Mouse (Mus musculus) intestine, embryonic 16.5 days (tissue): ENCODE data around the gene Npas2. TPM values are rescaled to one million over a fixed set of nuclear protein-coding genes. Genes with fewer than 3 reads are reported as not detected.

Experiments used
- ATAC-seq: fragments of 200-750 bp; cut with Nextera tagmentation; 2 replicates; pipeline ENCODE4 v1.8.0; 2017; ENCODE audit warnings: moderate TSS enrichment, moderate library complexity
- H3K27ac ChIP-seq: fragments of 300-500 bp; sonication (generic); 2 replicates; pipeline ENCODE4 v1.5.1; 2014; ENCODE audit warnings: mild to moderate bottlenecking, low read length
- H3K27me3 ChIP-seq: fragments of 300-500 bp; sonication (generic); replicated peaks from 2 replicates; pipeline ENCODE4 v1.6.1; 2014; ENCODE audit warnings: low read length, control low read depth, mixed read lengths; ENCODE audit not compliant: control insufficient read depth, insufficient read depth
- H3K36me3 ChIP-seq: fragments of 300-500 bp; sonication (generic); 2 replicates; pipeline ENCODE4 v1.6.1; 2014; ENCODE audit warnings: low read length, control low read depth; ENCODE audit not compliant: control insufficient read depth, insufficient read depth
- H3K4me1 ChIP-seq: fragments of 300-500 bp; sonication (generic); 2 replicates; pipeline ENCODE4 v1.6.1; 2014; ENCODE audit warnings: low read length, control low read depth, mixed read lengths; ENCODE audit not compliant: control insufficient read depth, insufficient read depth
- H3K4me2 ChIP-seq: fragments of 300-500 bp; sonication (generic); 2 replicates; pipeline ENCODE4 v1.6.1; 2014; ENCODE audit warnings: low read depth, low read length, control low read depth
- H3K4me3 ChIP-seq: fragments of 300-500 bp; sonication (generic); 2 replicates; pipeline ENCODE4 v1.5.1; 2014; ENCODE audit warnings: mild to moderate bottlenecking, low read length
- H3K9ac ChIP-seq: fragments of 300-500 bp; sonication (generic); 2 replicates; pipeline ENCODE4 v1.6.1; 2014; ENCODE audit warnings: low read depth, low read length
- H3K9me3 ChIP-seq: fragments of 300-500 bp; sonication (generic); 2 replicates; pipeline ENCODE4 v1.6.1; 2016; ENCODE audit warnings: low read length, control low read depth; ENCODE audit not compliant: control insufficient read depth
- WGBS: fragments of 180-500 bp; shearing (Covaris S2); extraction: QIAGEN DNeasy Blood & Tissue Kit; methylation state at CpG from one replicate; pipeline ENCODE4 v1.1.7; 2014; 5-methylcytosine and 5-hydroxymethylcytosine counted together
- polyA plus RNA-seq: library from polyadenylated mRNA; unstranded; fragments of >200 nt; fragmentation: Nextera tagmentation; extraction: Ambion mirVana; gene quantifications from 2 replicates; pipeline ENCODE4 v1.2.1, GENCODE M21; 2015

The Npas2 gene
- polyA plus RNA-seq, 1 experiment from 2014 or later, result 0.70 TPM

- WGBS, result 54% methylated on average over 4 of the region's 4 CpGs
- Histone ChIP-seq H3K9ac (no peak overlapping the region), H3K4me3 (no peak overlapping the region), H3K27ac (no peak overlapping the region), H3K9me3 (no peaks in the 10 kb centered on the region), H3K36me3 (no peaks in the 10 kb centered on the region), H3K4me1 (no peaks in the 10 kb centered on the region), H3K4me2 (no peak overlapping the region), H3K27me3 (no peaks in the 10 kb centered on the region)
- peak; percentile 73 for ATAC-seq
These were observed 12.2 kb downstream of the Npas2 start for GRCm38 (mm10) chr1:39205697-39206096.

DNA sequence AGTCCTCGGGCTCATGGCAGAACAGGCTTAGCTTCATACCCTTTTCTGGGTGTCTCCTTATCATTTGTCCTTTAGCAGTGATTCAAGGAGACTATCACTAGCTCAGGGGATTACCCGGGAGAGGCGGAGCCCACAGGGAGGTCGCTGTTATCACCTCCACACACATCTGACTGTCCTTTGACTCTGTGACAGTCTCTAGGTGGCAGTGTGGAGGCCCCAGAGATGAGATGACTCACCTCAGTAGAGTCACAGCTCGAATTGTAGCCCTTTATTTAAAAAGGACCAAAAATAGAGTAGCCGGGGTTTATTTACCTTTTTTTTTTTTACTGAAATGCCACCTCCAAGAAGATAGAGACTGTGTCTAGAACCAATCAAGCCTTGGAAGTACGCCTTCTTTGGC is 13.4 kb downstream of the Npas2 start:
- Histone ChIP-seq H3K9me3 (no peaks in the 10 kb centered on the region), H3K9ac (no peak overlapping the region), H3K4me2 (no peak overlapping the region), H3K27ac (no peak overlapping the region), H3K4me3 (no peak overlapping the region), H3K27me3 (no peaks in the 10 kb centered on the region), H3K36me3 (no peaks in the 10 kb centered on the region), H3K4me1 (no peaks in the 10 kb centered on the region)
- ATAC-seq, result 0 out of 2 replicates have a peak, but pooled peaks have one; percentile 36
- WGBS, result 37% methylated on average over 7 of the region's 7 CpGs

GRCm38 (mm10) chr1:39210928-39211327 is 17.4 kb downstream of the Npas2 start:
- 82% methylated on average over 5 of the region's 5 CpGs for WGBS
- Histone ChIP-seq H3K27ac (no peak overlapping the region), H3K9ac (no peak overlapping the region), H3K4me3 (no peak overlapping the region), H3K4me1 (no peaks in the 10 kb centered on the region), H3K27me3 (no peaks in the 10 kb centered on the region), H3K36me3 (no peaks in the 10 kb centered on the region), H3K4me2 (no peak overlapping the region), H3K9me3 (no peaks in the 10 kb centered on the region)
- ATAC-seq, result no peak

DNA sequence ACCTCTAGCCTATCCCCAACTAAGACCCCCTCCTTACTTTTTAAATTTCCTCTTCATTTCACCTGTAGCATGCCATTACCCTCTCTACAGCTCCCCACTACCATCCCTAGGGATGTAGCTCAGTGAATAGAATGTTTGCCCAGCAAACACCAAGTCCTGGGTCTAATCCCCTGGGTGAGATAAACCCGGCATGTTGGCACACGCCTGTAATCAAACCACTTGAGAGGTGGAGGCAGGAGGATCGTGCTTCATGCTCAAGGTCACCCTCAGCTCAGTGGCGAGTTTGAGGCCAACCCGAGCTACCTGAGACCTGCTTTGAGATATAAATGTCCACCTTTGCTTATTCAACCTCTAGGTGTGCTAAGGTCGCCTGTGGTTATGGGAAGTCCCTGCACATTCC is 19.5 kb downstream of the Npas2 start:
- no peak overlapping the region for H3K9ac ChIP-seq
- H3K9me3 ChIP-seq, result no peaks in the 10 kb centered on the region
- WGBS, result 67% methylated on average over 6 of the region's 6 CpGs
- H3K4me2 ChIP-seq, result no peak overlapping the region
- ATAC-seq, result no peak
- H3K4me3 ChIP-seq, result no peak overlapping the region
- H3K27me3 ChIP-seq, result no peaks in the 10 kb centered on the region
- H3K36me3 ChIP-seq, result no peaks in the 10 kb centered on the region
- H3K27ac ChIP-seq, result no peak overlapping the region
- H3K4me1 ChIP-seq, result no peaks in the 10 kb centered on the region

DNA sequence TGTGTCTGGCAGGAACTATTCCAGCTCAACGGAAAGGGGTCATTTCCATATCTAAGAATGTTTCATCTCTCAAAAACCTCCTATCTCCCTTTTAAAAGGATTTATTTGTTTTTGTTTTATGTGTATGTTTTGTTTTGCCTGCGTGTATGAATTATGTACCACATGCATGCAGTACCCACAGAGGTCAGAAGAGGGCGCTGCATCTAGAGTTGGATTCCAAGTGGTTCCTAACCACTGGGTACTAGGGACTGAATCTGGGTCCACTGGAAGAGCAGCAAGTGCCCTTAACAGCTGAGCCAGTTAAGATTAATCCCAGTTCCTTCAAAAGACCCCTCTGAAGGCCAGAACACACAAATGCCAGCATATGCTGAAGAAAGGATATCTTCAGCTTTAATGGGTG is 24.1 kb downstream of the Npas2 start:
- Histone ChIP-seq H3K27ac (no peak overlapping the region), H3K27me3 (no peaks in the 10 kb centered on the region), H3K4me3 (no peak overlapping the region), H3K9me3 (no peaks in the 10 kb centered on the region), H3K4me1 (no peaks in the 10 kb centered on the region), H3K9ac (no peak overlapping the region), H3K36me3 (no peaks in the 10 kb centered on the region), H3K4me2 (no peak overlapping the region)
- no peak for ATAC-seq
- 83% methylated on average over 3 of the region's 3 CpGs for WGBS

- Histone ChIP-seq H3K9ac (no peak overlapping the region), H3K4me3 (no peak overlapping the region), H3K27ac (no peak overlapping the region), H3K36me3 (no peaks in the 10 kb centered on the region), H3K4me1 (no peaks in the 10 kb centered on the region), H3K27me3 (no peaks in the 10 kb centered on the region), H3K9me3 (no peaks in the 10 kb centered on the region), H3K4me2 (no peak overlapping the region)
- 91% methylated on average over 5 of the region's 5 CpGs for WGBS
- ATAC-seq, result no peak
These were observed 34.9 kb downstream of the Npas2 start for GRCm38 (mm10) chr1:39228401-39228800.

DNA sequence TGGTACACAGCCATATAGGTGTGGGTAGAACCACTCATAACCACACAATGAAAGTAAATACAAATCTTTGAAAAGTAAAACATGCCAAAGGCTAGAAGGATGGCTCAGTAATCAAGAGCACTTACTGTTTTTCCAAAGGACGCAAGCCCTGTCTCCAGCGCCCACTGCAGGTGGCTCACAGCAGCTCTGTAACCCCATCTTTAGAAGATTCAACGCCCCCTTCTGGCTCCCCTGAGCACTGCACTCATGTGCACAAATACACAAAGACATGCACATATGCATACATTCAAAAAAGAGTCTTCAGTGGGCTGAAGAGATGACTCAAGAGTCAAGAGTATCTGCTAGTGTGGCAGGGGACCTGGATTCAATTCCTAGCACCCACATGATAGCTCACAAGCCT is 36.5 kb downstream of the Npas2 start:
- no peak for ATAC-seq
- 75% methylated on average over 3 of the region's 3 CpGs for WGBS
- H3K9me3 ChIP-seq, result no peaks in the 10 kb centered on the region

DNA sequence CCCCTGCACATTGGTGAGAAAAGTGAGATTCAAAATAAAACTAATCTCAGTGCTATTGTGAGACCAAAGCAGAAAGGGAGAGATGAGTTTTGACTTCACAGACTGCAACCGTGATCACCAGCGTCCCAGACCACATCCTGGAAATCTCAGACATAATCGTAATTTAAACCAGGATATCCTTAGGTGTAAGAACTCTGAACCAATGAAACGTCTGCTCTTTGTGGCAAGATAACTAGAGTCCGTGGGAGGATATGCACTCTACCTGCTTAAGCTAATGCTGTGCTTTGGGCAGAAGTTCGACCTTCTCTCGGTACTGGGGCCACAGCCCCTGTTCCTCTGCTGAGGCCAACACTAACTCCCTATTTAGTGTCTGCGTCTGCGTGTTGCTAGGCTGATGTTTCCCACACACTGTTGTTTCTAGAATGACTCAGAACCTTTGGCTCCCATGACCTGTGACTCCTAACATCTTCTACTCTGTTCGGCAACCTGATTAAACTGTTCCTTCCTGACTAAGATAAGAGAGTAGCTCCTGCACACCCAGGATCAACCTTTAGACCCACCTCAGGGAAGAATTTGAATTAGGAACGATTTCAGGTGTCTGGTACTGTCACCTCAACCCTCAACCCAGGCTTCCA is 41.4 kb downstream of the Npas2 start:
- no peaks in the 10 kb centered on the region for H3K27me3 ChIP-seq
- H3K9me3 ChIP-seq, result no peaks in the 10 kb centered on the region
- WGBS, result 58% methylated on average over 11 of the region's 11 CpGs
- 0 out of 2 replicates have a peak, but pooled peaks cover 4% of the 10 kb centered on the region for H3K4me1 ChIP-seq
- peak overlapping the region; percentile 42 for H3K27ac ChIP-seq
- no peak overlapping the region for H3K9ac ChIP-seq
- no peak overlapping the region for H3K4me2 ChIP-seq
- H3K4me3 ChIP-seq, result no peak overlapping the region
- H3K36me3 ChIP-seq, result no peaks in the 10 kb centered on the region
- peak; percentile 92 for ATAC-seq

More for the DNA sequence above, 36.5 kb downstream of the Npas2 start:
- Histone ChIP-seq H3K4me1 (no peaks in the 10 kb centered on the region), H3K36me3 (no peaks in the 10 kb centered on the region), H3K4me2 (no peak overlapping the region), H3K27ac (no peak overlapping the region), H3K4me3 (no peak overlapping the region), H3K9ac (no peak overlapping the region), H3K27me3 (no peaks in the 10 kb centered on the region)

- H3K9ac ChIP-seq, result no peak overlapping the region
- no peak overlapping the region for H3K27ac ChIP-seq
- ATAC-seq, result peak; percentile 29; the same call in 1 of the 2 replicates
- H3K9me3 ChIP-seq, result no peaks in the 10 kb centered on the region
- H3K27me3 ChIP-seq, result no peaks in the 10 kb centered on the region
- no peaks in the 10 kb centered on the region for H3K36me3 ChIP-seq
- H3K4me1 ChIP-seq, result 0 out of 2 replicates have a peak, but pooled peaks cover 4% of the 10 kb centered on the region
- no peak overlapping the region for H3K4me2 ChIP-seq
- WGBS, result 46% methylated on average over 9 of the region's 9 CpGs
- H3K4me3 ChIP-seq, result no peak overlapping the region
These were observed 44.1 kb downstream of the Npas2 start for GRCm38 (mm10) chr1:39237503-39238255.
